8 mouse cellular contexts compared by ENCODE assay signal in the genomic region with DNA sequence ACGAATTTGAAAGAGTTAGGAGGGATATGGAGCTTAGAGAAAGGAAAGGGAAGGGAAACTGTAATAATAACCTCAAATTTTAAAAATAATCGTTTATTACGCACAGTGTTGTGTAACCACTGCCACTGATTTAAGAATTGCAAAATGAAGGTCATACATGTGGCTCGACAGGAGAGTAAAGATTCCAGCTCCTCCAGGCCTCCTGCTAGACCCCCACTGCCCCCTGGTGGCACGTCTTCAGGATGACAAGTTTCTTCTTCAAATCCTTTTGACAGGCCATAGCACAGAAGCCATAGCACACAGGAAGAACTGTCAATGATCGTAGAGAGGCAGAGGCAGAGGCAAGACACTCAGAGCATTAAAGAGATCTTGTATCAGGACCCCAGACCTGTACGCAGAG. TPM values are rescaled to one million over a fixed set of nuclear protein-coding genes. Genes with fewer than 3 reads are reported as not detected.
DNase-seq lines count a peak whose midpoint lies in the region; ATAC-seq lines count a peak whose summit lies in the region.

No protein-coding gene starts in this region.

- DNase-seq in NIH3T3 (ENCODE audit: low read depth) = peak; percentile 90
- peak; percentile 47 for DNase-seq in brain, embryonic 18.5 days (ENCODE audit: low read depth, low spot score)
- DNase-seq in hindbrain, embryonic 14.5 days (ENCODE audit: low spot score) = peak; percentile 81
- peak; percentile 72 to 79 for DNase-seq in layer of hippocampus, postnatal 10 days (ENCODE audit: low spot score in 2 of 2)
- peak; percentile 55 for DNase-seq in right cerebral cortex, postnatal 25 days

- H3K4me1 ChIP-seq in forebrain, embryonic 16.5 days (replicated peaks; ENCODE audit: control insufficient read depth, insufficient read depth, low read length) = no peaks in the 10 kb centered on the region
- H3K4me1 ChIP-seq in hindbrain, embryonic 14.5 days (replicated peaks; ENCODE audit: control insufficient read depth, insufficient read depth, low read length) = no peaks in the 10 kb centered on the region

- WGBS in forebrain, embryonic 16.5 days = 29% methylated on average over 7 of the region's 7 CpGs
- 33% methylated on average over 7 of the region's 7 CpGs for WGBS in hindbrain, embryonic 14.5 days

- ATAC-seq in forebrain, embryonic 16.5 days = 0 out of 2 replicates have a peak, but pooled peaks have one; percentile 36
- ATAC-seq in hindbrain, embryonic 14.5 days (ENCODE audit: low FRiP score) = no peak
- ATAC-seq in megakaryocyte, adult 5-6 weeks (ENCODE audit: poor library complexity, severe bottlenecking) = peak; percentile 97
- no peak; the same call in 1 of the 2 replicates for ATAC-seq in erythroblast, adult 5-6 weeks (replicated peaks; ENCODE audit: low FRiP score, poor library complexity, severe bottlenecking)

- no peak overlapping the region for H3K27ac ChIP-seq in forebrain, embryonic 16.5 days (ENCODE audit: low read length)
- no peak overlapping the region for H3K27ac ChIP-seq in hindbrain, embryonic 14.5 days

- H3K4me2 ChIP-seq in forebrain, embryonic 16.5 days (ENCODE audit: low read length) = no peak overlapping the region
- no peak overlapping the region for H3K4me2 ChIP-seq in hindbrain, embryonic 14.5 days (replicated peaks)

- no peak overlapping the region for H3K4me3 ChIP-seq in forebrain, embryonic 16.5 days (replicated peaks; ENCODE audit: low read length)
- no peak overlapping the region for H3K4me3 ChIP-seq in hindbrain, embryonic 14.5 days (replicated peaks; ENCODE audit: low read length)

- no peaks in the 10 kb centered on the region for H3K9me3 ChIP-seq in forebrain, embryonic 16.5 days (ENCODE audit: control insufficient read depth, low read length)
- H3K9me3 ChIP-seq in hindbrain, embryonic 14.5 days (ENCODE audit: control insufficient read depth, low read length) = no peaks in the 10 kb centered on the region

- H3K36me3 ChIP-seq in forebrain, embryonic 16.5 days (ENCODE audit: control insufficient read depth, insufficient read depth) = no peaks in the 10 kb centered on the region
- no peaks in the 10 kb centered on the region for H3K36me3 ChIP-seq in hindbrain, embryonic 14.5 days (replicated peaks; ENCODE audit: control insufficient read depth, insufficient read depth)

- no peaks in the 10 kb centered on the region for H3K27me3 ChIP-seq in forebrain, embryonic 16.5 days (replicated peaks; ENCODE audit: control insufficient read depth, insufficient read depth, low read length)
- H3K27me3 ChIP-seq in hindbrain, embryonic 14.5 days (ENCODE audit: control insufficient read depth, insufficient read depth, low read length) = no peaks in the 10 kb centered on the region

- H3K9ac ChIP-seq in forebrain, embryonic 16.5 days (replicated peaks; ENCODE audit: low read depth, low read length) = no peak overlapping the region
- no peak overlapping the region for H3K9ac ChIP-seq in hindbrain, embryonic 14.5 days

RNA-seq across cellular contexts. Expression of a gene that starts 9.1 kb away (rescaled TPM):
- not detected in 2 replicates for polyA plus RNA-seq in forebrain, embryonic 16.5 days (2015; fragmentation: Nextera tagmentation; extraction: Ambion mirVana)
- polyA plus RNA-seq in hindbrain, embryonic 14.5 days (2014; fragmentation: Nextera tagmentation; extraction: Ambion mirVana) = not detected in 2 replicates
- not detected for total RNA-seq in layer of hippocampus, postnatal 10 days (2021)
- not detected in 2 replicates for total RNA-seq in megakaryocyte, adult 5-6 weeks (2015)
- not detected in 2 replicates for total RNA-seq in megakaryocyte, adult 5-6 weeks (2017)
- not detected in 2 replicates for total RNA-seq in erythroblast, adult 5-6 weeks (2015; ENCODE audit: low replicate concordance)
- not detected in 2 replicates for total RNA-seq in erythroblast, adult 5-6 weeks (2017; ENCODE audit: low replicate concordance)

RNA-seq across cellular contexts. Expression of a gene that starts 41.2 kb away (rescaled TPM):
- polyA plus RNA-seq in forebrain, embryonic 16.5 days (2015; fragmentation: Nextera tagmentation; extraction: Ambion mirVana) = not detected in 2 replicates
- not detected in 2 replicates for polyA plus RNA-seq in hindbrain, embryonic 14.5 days (2014; fragmentation: Nextera tagmentation; extraction: Ambion mirVana)
- total RNA-seq in layer of hippocampus, postnatal 10 days (2021) = not detected
- not detected in 2 replicates for total RNA-seq in megakaryocyte, adult 5-6 weeks (2015)
- not detected in 2 replicates for total RNA-seq in megakaryocyte, adult 5-6 weeks (2017)
- total RNA-seq in erythroblast, adult 5-6 weeks (2015; ENCODE audit: low replicate concordance) = not detected in 2 replicates
- total RNA-seq in erythroblast, adult 5-6 weeks (2017; ENCODE audit: low replicate concordance) = not detected in 2 replicates

RNA-seq across cellular contexts. Expression of a gene that starts 49.0 kb away (rescaled TPM):
- not detected in 2 replicates for polyA plus RNA-seq in forebrain, embryonic 16.5 days (2015; fragmentation: Nextera tagmentation; extraction: Ambion mirVana)
- polyA plus RNA-seq in hindbrain, embryonic 14.5 days (2014; fragmentation: Nextera tagmentation; extraction: Ambion mirVana) = not detected in 2 replicates
- not detected for total RNA-seq in layer of hippocampus, postnatal 10 days (2021)
- not detected in 2 replicates for total RNA-seq in megakaryocyte, adult 5-6 weeks (2015)
- total RNA-seq in megakaryocyte, adult 5-6 weeks (2017) = not detected in 2 replicates
- total RNA-seq in erythroblast, adult 5-6 weeks (2015; ENCODE audit: low replicate concordance) = not detected in 2 replicates
- not detected in 2 replicates for total RNA-seq in erythroblast, adult 5-6 weeks (2017; ENCODE audit: low replicate concordance)

Comparison
In these comparisons a context has a peak if more than half of its experiments do, and no peak if none do; other contexts are left out.
1. ATAC-seq: peak in forebrain, embryonic 16.5 days (single experiment) and megakaryocyte, adult 5-6 weeks (single experiment); none in hindbrain, embryonic 14.5 days (single experiment) and erythroblast, adult 5-6 weeks (single experiment).
2. Peak in every context shown above with its lines, with median percentiles within 50 percentile points of each other: DNase-seq.